8 mouse cellular contexts compared by ENCODE assay signal in the genomic region with DNA sequence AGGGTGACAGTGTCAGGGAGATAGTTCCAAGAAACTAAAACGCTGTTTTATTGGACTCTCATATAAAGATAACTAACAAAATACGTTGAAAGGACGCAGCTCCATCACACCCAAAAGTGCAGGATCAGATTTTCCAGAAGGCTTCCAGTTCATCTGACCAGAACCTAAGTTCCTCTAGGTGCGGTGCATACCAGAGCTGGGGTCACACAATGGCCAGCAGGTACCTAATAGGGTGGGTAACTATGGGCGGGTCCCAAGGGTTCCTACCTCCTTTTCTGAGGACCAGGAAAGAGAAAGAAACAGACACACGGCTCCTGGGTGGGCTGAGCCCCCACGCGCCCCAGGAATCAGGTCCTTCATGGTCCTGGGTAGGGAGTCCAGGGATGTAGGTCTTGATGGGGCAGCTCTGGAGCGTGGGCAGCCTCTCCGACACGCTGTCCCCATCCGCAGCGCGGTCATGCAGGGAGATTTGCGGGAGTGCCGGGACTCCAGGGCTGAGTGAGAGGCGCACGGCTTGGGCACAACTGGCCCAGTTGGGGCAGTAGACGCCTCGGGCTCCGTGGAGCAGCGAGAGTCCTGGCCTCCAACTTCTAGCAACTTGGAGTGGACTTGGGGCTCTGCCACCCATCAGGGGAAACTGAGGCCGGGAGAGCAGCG. TPM values are rescaled to one million over a fixed set of nuclear protein-coding genes. Genes with fewer than 3 reads are reported as not detected.
A peak's percentile ranks its signal among the peaks of the same experiment; 100 is the strongest.
DNase-seq lines count a peak whose midpoint lies in the region; ATAC-seq and TF ChIP-seq lines count a peak whose summit lies in the region.

No protein-coding gene starts in this region.

- no peaks in the 10 kb centered on the region for H3K27me3 ChIP-seq in cerebellum, adult 2 months (ENCODE audit: control insufficient read depth, insufficient read depth, low read length)
- no peaks in the 10 kb centered on the region for H3K27me3 ChIP-seq in neural tube, embryonic 11.5 days (ENCODE audit: control insufficient read depth, insufficient read depth, low read length)
- H3K27me3 ChIP-seq in intestine, postnatal 0 days (replicated peaks; ENCODE audit: control insufficient read depth, insufficient read depth, low read length): no peaks in the 10 kb centered on the region
- H3K27me3 ChIP-seq in midbrain, embryonic 15.5 days (replicated peaks): no peaks in the 10 kb centered on the region; the same call in 1 of the 2 replicates

- no peak for TF ChIP-seq CTCF in cerebellum, adult 2 months (IDR thresholded peaks at IDR 0.05; ENCODE audit: borderline replicate concordance, insufficient read depth, low read depth, low read length)
- TF ChIP-seq CTCF in intestine, postnatal 0 days (IDR thresholded peaks at IDR 0.05; ENCODE audit: low read depth): 0 out of 2 replicates have a peak, but pooled peaks have one; percentile 45

- peak overlapping the region; percentile 77 for H3K9ac ChIP-seq in neural tube, embryonic 11.5 days (ENCODE audit: low read length)
- peak overlapping the region; percentile 76 for H3K9ac ChIP-seq in intestine, postnatal 0 days (ENCODE audit: low read depth, low read length)
- peak overlapping the region; percentile 47 for H3K9ac ChIP-seq in midbrain, embryonic 15.5 days

- peaks cover 4% of the 10 kb centered on the region; the same call in 1 of the 2 replicates for H3K4me1 ChIP-seq in cerebellum, adult 2 months (ENCODE audit: control insufficient read depth, insufficient read depth, low read length)
- peaks cover 6% of the 10 kb centered on the region for H3K4me1 ChIP-seq in neural tube, embryonic 11.5 days (ENCODE audit: control insufficient read depth, insufficient read depth, low read length)
- H3K4me1 ChIP-seq in intestine, postnatal 0 days (replicated peaks; ENCODE audit: control insufficient read depth, insufficient read depth, low read length): 0 out of 2 replicates have a peak, but pooled peaks cover 4% of the 10 kb centered on the region
- peaks cover 12% of the 10 kb centered on the region for H3K4me1 ChIP-seq in midbrain, embryonic 15.5 days

- no peaks in the 10 kb centered on the region for H3K36me3 ChIP-seq in neural tube, embryonic 11.5 days (ENCODE audit: control insufficient read depth, insufficient read depth, low read length)
- no peaks in the 10 kb centered on the region for H3K36me3 ChIP-seq in intestine, postnatal 0 days (ENCODE audit: control insufficient read depth, insufficient read depth)
- no peaks in the 10 kb centered on the region for H3K36me3 ChIP-seq in midbrain, embryonic 15.5 days (replicated peaks)

- H3K9me3 ChIP-seq in neural tube, embryonic 11.5 days (ENCODE audit: control insufficient read depth, low read length): no peaks in the 10 kb centered on the region
- no peaks in the 10 kb centered on the region for H3K9me3 ChIP-seq in intestine, postnatal 0 days (ENCODE audit: control insufficient read depth)
- no peaks in the 10 kb centered on the region for H3K9me3 ChIP-seq in midbrain, embryonic 15.5 days

- peak overlapping the region; percentile 97 for H3K4me2 ChIP-seq in neural tube, embryonic 11.5 days (ENCODE audit: low read depth)
- peak overlapping the region; percentile 96 for H3K4me2 ChIP-seq in intestine, postnatal 0 days (replicated peaks; ENCODE audit: low read depth)
- peak overlapping the region; percentile 75 for H3K4me2 ChIP-seq in midbrain, embryonic 15.5 days

- H3K27ac ChIP-seq in cerebellum, adult 2 months (ENCODE audit: insufficient read depth, low read length): no peak overlapping the region
- no peak overlapping the region for H3K27ac ChIP-seq in neural tube, embryonic 11.5 days (ENCODE audit: low read depth, low read length)
- peak overlapping the region; percentile 71 for H3K27ac ChIP-seq in intestine, postnatal 0 days (ENCODE audit: low read depth, low read length)
- no peak overlapping the region for H3K27ac ChIP-seq in midbrain, embryonic 15.5 days

- no peak for TF ChIP-seq POLR2A in cerebellum, adult 2 months (IDR thresholded peaks at IDR 0.05; ENCODE audit: borderline replicate concordance, insufficient read depth, low read length)

- peak overlapping the region; percentile 88 for H3K4me3 ChIP-seq in cerebellum, adult 2 months (replicated peaks; ENCODE audit: insufficient read depth, low read depth, low read length)
- peak overlapping the region; percentile 72 for H3K4me3 ChIP-seq in neural tube, embryonic 11.5 days (ENCODE audit: low read depth, low read length)
- peak overlapping the region; percentile 79 for H3K4me3 ChIP-seq in intestine, postnatal 0 days (ENCODE audit: low read depth, low read length)
- peak overlapping the region; percentile 53 for H3K4me3 ChIP-seq in midbrain, embryonic 15.5 days

- peak; percentile 46; the same call in 1 of the 2 replicates for ATAC-seq in neural tube, embryonic 11.5 days (ENCODE audit: insufficient read depth, low FRiP score, low TSS enrichment)
- no peak for ATAC-seq in intestine, postnatal 0 days
- ATAC-seq in midbrain, embryonic 15.5 days (replicated peaks): peak; percentile 60

- 15% methylated on average over 24 of the region's 24 CpGs for WGBS in cerebellum, adult 2 months
- WGBS in neural tube, embryonic 11.5 days: 12% methylated on average over 24 of the region's 24 CpGs
- 5% methylated on average over 24 of the region's 24 CpGs for WGBS in intestine, postnatal 0 days
- 11% methylated on average over 24 of the region's 24 CpGs for WGBS in midbrain, embryonic 15.5 days

- no peak for DNase-seq in cerebellum, adult 2 months
- DNase-seq in cerebellum, postnatal 14 days: no peak
- no peak for DNase-seq in neural tube, embryonic 11.5 days (ENCODE audit: low spot score)
- DNase-seq in neural tube, embryonic 10.5 days (ENCODE audit: extremely low spot score, low spot score): no peak
- DNase-seq in retina, embryonic 14.5 days (ENCODE audit: low spot score): no peak
- DNase-seq in embryo, embryonic 11 days: no peak

RNA-seq across cellular contexts. Expression of gene Wfs1, which starts 0.8 kb away (rescaled TPM):
- 27.2 and 28.3 TPM in 2 replicates for polyA plus RNA-seq in cerebellum, adult 2 months (2012; rRNA removed)
- polyA plus RNA-seq in neural tube, embryonic 11.5 days (2014; fragmentation: Nextera tagmentation; extraction: Ambion mirVana): 8.7 and 8.9 TPM in 2 replicates
- 12.8 and 15.6 TPM in 2 replicates for polyA plus RNA-seq in intestine, postnatal 0 days (2015; fragmentation: Nextera tagmentation; extraction: Ambion mirVana)
- polyA plus RNA-seq in midbrain, embryonic 15.5 days (2015; fragmentation: Nextera tagmentation; extraction: Ambion mirVana): 8.9 and 10.2 TPM in 2 replicates
